Mouse (Mus musculus): Measurements from ENCODE around the gene C1qtnf6. TPM values are rescaled to one million over a fixed set of nuclear protein-coding genes. Genes with fewer than 3 reads are reported as not detected.

The C1qtnf6 gene
- total and polyA plus RNA-seq, 2 experiments from 2014 or later, result 6.1 to 10.2 TPM

GRCm38 (mm10) chr15:78554545-78555313 is 23.5 kb upstream of the C1qtnf6 start:
- Histone ChIP-seq H3K27ac (no peak overlapping the region), H3K4me3 (ENCODE audit: low read length) (no peak overlapping the region), H3K36me3 (ENCODE audit: insufficient read depth, low read length) (no peaks in the 10 kb centered on the region), H3K4me2 (ENCODE audit: low read depth, low read length) (no peak overlapping the region), H3K9ac (replicated peaks; ENCODE audit: low read length) (no peak overlapping the region), H3K27me3 (ENCODE audit: insufficient read depth, low read length) (no peaks in the 10 kb centered on the region), H3K9me3 (ENCODE audit: low read length) (peaks cover 6% of the 10 kb centered on the region; the same call in 1 of the 2 replicates), H3K4me1 (ENCODE audit: insufficient read depth, low read length) (no peaks in the 10 kb centered on the region)
- peak; percentile 24 for DNase-seq (ENCODE audit: low spot score)
- TF ChIP-seq CTCF (IDR thresholded peaks at IDR 0.05; ENCODE audit: low read depth), result peak; percentile 12; the same call in 1 of the 2 replicates
- whole genome bisulfite sequencing, result 71% methylated on average over 25 of the region's 25 CpGs
- ATAC-seq, result no peak

- Histone ChIP-seq H3K4me3 (ENCODE audit: low read length) (no peak overlapping the region), H3K36me3 (ENCODE audit: insufficient read depth, low read length) (no peaks in the 10 kb centered on the region), H3K4me2 (ENCODE audit: low read depth, low read length) (no peak overlapping the region), H3K4me1 (ENCODE audit: insufficient read depth, low read length) (peaks cover 15% of the 10 kb centered on the region), H3K27ac (no peak overlapping the region), H3K9me3 (ENCODE audit: low read length) (peaks cover 6% of the 10 kb centered on the region; the same call in 1 of the 2 replicates), H3K9ac (replicated peaks; ENCODE audit: low read length) (no peak overlapping the region), H3K27me3 (ENCODE audit: insufficient read depth, low read length) (no peaks in the 10 kb centered on the region)
- WGBS, result 75% methylated on average over 4 of the region's 4 CpGs
- no peak for DNase-seq (ENCODE audit: low spot score)
- TF ChIP-seq CTCF (IDR thresholded peaks at IDR 0.05; ENCODE audit: low read depth), result no peak
- ATAC-seq, result no peak
Measured at GRCm38 (mm10) chr15:78549189-78549734, 18.0 kb upstream of the C1qtnf6 start.

- Histone ChIP-seq H3K4me2 (ENCODE audit: low read depth, low read length) (no peak overlapping the region), H3K9me3 (ENCODE audit: low read length) (peaks cover 6% of the 10 kb centered on the region; the same call in 1 of the 2 replicates), H3K27me3 (ENCODE audit: insufficient read depth, low read length) (no peaks in the 10 kb centered on the region), H3K9ac (replicated peaks; ENCODE audit: low read length) (no peak overlapping the region), H3K4me1 (ENCODE audit: insufficient read depth, low read length) (peaks cover 15% of the 10 kb centered on the region), H3K36me3 (ENCODE audit: insufficient read depth, low read length) (no peaks in the 10 kb centered on the region), H3K27ac (no peak overlapping the region), H3K4me3 (ENCODE audit: low read length) (no peak overlapping the region)
- no peak for TF ChIP-seq CTCF (IDR thresholded peaks at IDR 0.05; ENCODE audit: low read depth)
- DNase-seq (ENCODE audit: low spot score) (no peak), ATAC-seq (no peak)
- WGBS, result 69% methylated on average over 8 of the region's 8 CpGs
Measured at GRCm38 (mm10) chr15:78548711-78549110, 17.5 kb upstream of the C1qtnf6 start.

- ATAC-seq (no peak), DNase-seq (ENCODE audit: low spot score) (no peak)
- no peak overlapping the region; the same call in 1 of the 2 replicates for H3K27ac ChIP-seq
- H3K9me3 ChIP-seq (ENCODE audit: low read length), result peaks cover 6% of the 10 kb centered on the region; the same call in 1 of the 2 replicates
- TF ChIP-seq CTCF (IDR thresholded peaks at IDR 0.05; ENCODE audit: low read depth), result no peak
- H3K36me3 ChIP-seq (ENCODE audit: insufficient read depth, low read length), result no peaks in the 10 kb centered on the region
- H3K9ac ChIP-seq (replicated peaks; ENCODE audit: low read length), result no peak overlapping the region
- H3K4me1 ChIP-seq (ENCODE audit: insufficient read depth, low read length), result peaks cover 15% of the 10 kb centered on the region
- no peaks in the 10 kb centered on the region for H3K27me3 ChIP-seq (ENCODE audit: insufficient read depth, low read length)
- 32% methylated on average over 3 of the region's 3 CpGs for WGBS
- H3K4me2 ChIP-seq (ENCODE audit: low read depth, low read length), result no peak overlapping the region
- H3K4me3 ChIP-seq (ENCODE audit: low read length), result no peak overlapping the region
Measured at GRCm38 (mm10) chr15:78548336-78548665, 17.1 kb upstream of the C1qtnf6 start.

GRCm38 (mm10) chr15:78547415-78548335 is 16.5 kb upstream of the C1qtnf6 start:
- peaks cover 15% of the 10 kb centered on the region for H3K4me1 ChIP-seq (ENCODE audit: insufficient read depth, low read length)
- TF ChIP-seq CTCF (IDR thresholded peaks at IDR 0.05; ENCODE audit: low read depth), result peak; percentile 56
- peak; percentile 40 for DNase-seq (ENCODE audit: low spot score)
- ATAC-seq, result no peak
- 39% methylated on average over 5 of the region's 5 CpGs for WGBS
- H3K36me3 ChIP-seq (ENCODE audit: insufficient read depth, low read length), result no peaks in the 10 kb centered on the region
- no peak overlapping the region for H3K4me2 ChIP-seq (ENCODE audit: low read depth, low read length)
- no peak overlapping the region for H3K4me3 ChIP-seq (ENCODE audit: low read length)
- H3K9ac ChIP-seq (replicated peaks; ENCODE audit: low read length), result no peak overlapping the region
- H3K27me3 ChIP-seq (ENCODE audit: insufficient read depth, low read length), result no peaks in the 10 kb centered on the region
- H3K27ac ChIP-seq, result no peak overlapping the region; the same call in 1 of the 2 replicates
- peaks cover 6% of the 10 kb centered on the region; the same call in 1 of the 2 replicates for H3K9me3 ChIP-seq (ENCODE audit: low read length)

- no peak for TF ChIP-seq CTCF (IDR thresholded peaks at IDR 0.05; ENCODE audit: low read depth)
Measured at GRCm38 (mm10) chr15:78546060-78546459, 14.8 kb upstream of the C1qtnf6 start.

More at GRCm38 (mm10) chr15:78546060-78546459, 14.8 kb upstream of the C1qtnf6 start:
- 0 out of 2 replicates have a peak, but pooled peaks cover under 1% of the 10 kb centered on the region for H3K9me3 ChIP-seq (ENCODE audit: low read length)
- H3K9ac ChIP-seq (replicated peaks; ENCODE audit: low read length), result no peak overlapping the region
- no peak for DNase-seq (ENCODE audit: low spot score)
- no peak for ATAC-seq
- H3K4me2 ChIP-seq (ENCODE audit: low read depth, low read length), result no peak overlapping the region
- no peaks in the 10 kb centered on the region for H3K36me3 ChIP-seq (ENCODE audit: insufficient read depth, low read length)
- H3K27ac ChIP-seq, result no peak overlapping the region
- 87% methylated on average over 4 of the region's 4 CpGs for WGBS
- no peak overlapping the region for H3K4me3 ChIP-seq (ENCODE audit: low read length)
- peaks cover 15% of the 10 kb centered on the region for H3K4me1 ChIP-seq (ENCODE audit: insufficient read depth, low read length)
- H3K27me3 ChIP-seq (ENCODE audit: insufficient read depth, low read length), result no peaks in the 10 kb centered on the region
